Mouse (Mus musculus) left cerebral cortex, adult 9 months (tissue): Measurements from ENCODE around the gene Thap2.

Experiments used
- DNase-seq, 2 experiments: peaks; one replicate each; pipeline ENCODE4 v3.0.0; 2022; ENCODE audit warnings: low spot score in 2 of 2

The Thap2 gene

GRCm38 (mm10) chr10:115384221-115385017 is at the start of gene Thap2, which contains the start of gene Zfc3h1:
Gene Thap2 (minus strand): TSS chr10:115384443.
Gene Zfc3h1 (plus strand): TSS chr10:115384959.
- peak; percentile 95 to 98 for DNase-seq

DNA sequence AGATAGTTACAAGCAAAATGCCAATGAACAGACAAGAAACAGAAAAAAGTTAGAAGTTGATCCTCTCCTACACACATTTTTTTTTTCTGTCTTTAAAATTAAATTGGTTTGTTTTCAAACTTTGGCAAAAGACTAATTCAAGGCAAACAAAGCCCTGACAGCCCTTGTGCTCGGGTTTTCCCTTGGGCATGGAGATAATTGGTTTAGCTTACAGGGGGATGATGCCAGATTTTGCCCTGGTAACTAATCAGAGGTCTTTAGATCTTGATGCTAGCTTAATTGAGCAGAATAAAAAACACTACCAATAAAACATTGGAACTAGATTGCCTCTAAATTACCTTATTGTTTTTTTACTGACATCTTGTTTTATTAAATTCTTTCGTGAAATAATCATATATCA is 41.1 kb upstream of the Thap2 start:
- no peak for DNase-seq

- no peak for DNase-seq
Measured at GRCm38 (mm10) chr10:115421976-115422375, 37.7 kb upstream of the Thap2 start.

DNA sequence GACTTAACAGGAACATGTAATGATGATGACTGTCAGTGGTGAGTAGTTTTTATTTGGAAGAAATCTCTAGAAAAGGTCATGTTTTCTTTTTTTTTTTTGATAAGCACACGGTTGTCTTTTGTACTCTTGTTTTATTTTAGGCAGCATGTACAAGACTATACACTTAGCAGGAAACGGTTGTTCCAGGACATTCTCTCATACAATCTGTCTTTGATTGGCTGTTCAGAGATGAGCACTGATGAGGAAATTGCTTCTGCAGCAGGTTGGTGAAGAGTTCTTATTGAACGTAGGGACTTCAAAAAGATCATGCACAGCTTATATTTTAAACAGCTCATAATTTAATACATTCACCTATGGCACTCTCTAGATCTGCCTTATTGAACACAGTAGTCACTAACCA is 29.8 kb upstream of the Thap2 start:
- no peak for DNase-seq

- no peak for DNase-seq
Measured at GRCm38 (mm10) chr10:115413496-115413895, 29.3 kb upstream of the Thap2 start.

DNA sequence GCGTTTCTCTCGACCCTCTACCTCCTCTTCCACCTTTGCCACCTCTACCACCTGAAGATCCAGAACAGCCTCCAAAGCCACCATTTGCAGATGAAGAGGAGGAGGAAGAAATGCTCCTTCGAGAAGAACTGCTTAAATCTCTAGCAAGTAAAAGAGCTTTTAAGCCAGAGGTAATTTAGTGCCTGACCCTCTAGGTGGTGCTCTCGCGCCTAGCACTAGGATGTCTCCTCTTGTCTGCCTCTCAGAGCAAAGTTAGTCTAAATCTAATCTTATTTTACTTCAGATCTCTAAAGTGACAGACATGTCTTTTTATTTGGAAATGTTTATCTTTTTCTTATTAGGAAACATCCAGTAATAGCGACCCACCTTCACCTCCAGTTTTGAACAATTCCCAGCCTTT is 22.1 kb upstream of the Thap2 start:
- DNase-seq = peak in 1 of 2 experiments; percentile 58

DNA sequence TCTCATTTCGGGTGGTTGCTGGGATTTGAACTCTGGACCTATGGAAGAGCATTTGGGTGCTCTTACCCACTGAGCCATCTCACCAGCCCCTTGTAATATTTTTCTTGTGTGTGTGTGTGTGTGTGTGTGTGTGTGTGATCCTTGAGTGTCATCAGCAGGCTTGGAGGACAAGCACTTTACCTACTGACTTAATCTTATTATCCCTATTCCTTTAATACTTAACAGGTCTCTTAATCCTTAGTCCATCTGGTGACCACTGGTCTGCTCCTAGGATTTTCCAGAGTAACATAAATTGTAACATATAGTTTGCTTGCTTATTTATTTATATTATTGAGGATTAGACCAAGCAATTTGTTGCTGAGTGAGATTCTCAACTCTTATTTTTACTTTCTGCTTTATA is 7.7 kb upstream of the Thap2 start:
- no peak for DNase-seq

DNA sequence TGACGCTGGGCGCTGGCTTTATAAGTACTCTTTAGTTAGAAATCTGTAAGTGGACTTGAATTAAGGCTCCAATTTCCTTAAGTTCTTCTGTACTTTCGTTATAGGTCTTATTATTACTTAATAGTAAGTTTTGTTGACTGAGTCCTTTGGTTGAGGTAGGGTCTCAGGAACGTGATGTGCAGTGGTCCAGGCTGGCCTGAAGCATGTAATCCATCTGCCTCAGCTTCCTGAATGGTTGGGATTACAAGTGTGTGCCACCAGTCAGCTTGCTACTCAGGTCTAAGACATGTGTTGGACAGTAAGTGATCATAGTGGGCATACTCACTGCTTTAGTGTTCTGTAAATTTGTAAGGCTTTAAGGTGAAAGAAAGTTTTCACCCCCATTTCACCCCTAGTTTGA is 6.8 kb upstream of the Thap2 start:
- no peak for DNase-seq

GRCm38 (mm10) chr10:115387891-115388290 is 3.6 kb upstream of the Thap2 start:
- no peak for DNase-seq

- DNase-seq = peak in 1 of 2 experiments; percentile 34
Measured at GRCm38 (mm10) chr10:115385018-115386002, 1.1 kb upstream of the Thap2 start.

DNA sequence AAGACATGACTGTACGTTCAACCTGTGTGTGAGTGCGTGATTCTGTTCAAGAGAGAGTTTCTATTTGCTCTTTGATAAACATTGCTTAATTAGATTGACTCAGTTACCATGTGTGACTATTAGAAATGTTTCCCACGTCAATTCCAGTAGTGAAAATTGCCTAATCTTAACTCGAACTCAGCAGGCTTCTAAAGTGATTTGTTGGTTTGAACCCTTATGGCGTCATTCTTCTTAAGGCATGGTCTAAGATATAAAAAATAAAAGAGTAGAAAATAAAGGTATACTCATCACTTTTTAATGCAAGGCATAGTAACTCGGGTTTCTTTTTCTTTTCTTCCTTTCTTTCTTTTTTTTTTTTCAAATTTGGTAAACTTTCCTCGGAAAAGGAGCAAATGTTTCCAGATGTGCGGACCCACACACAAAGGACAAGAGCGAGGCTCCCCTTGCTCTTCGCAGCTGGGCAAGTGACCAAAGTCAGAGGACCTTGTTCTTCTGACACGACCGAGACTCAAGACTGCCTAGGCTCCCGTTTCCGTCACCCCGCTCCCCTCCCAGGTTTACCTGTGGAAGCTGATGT is 511 bp downstream of the Thap2 start:
- DNase-seq = no peak

DNA sequence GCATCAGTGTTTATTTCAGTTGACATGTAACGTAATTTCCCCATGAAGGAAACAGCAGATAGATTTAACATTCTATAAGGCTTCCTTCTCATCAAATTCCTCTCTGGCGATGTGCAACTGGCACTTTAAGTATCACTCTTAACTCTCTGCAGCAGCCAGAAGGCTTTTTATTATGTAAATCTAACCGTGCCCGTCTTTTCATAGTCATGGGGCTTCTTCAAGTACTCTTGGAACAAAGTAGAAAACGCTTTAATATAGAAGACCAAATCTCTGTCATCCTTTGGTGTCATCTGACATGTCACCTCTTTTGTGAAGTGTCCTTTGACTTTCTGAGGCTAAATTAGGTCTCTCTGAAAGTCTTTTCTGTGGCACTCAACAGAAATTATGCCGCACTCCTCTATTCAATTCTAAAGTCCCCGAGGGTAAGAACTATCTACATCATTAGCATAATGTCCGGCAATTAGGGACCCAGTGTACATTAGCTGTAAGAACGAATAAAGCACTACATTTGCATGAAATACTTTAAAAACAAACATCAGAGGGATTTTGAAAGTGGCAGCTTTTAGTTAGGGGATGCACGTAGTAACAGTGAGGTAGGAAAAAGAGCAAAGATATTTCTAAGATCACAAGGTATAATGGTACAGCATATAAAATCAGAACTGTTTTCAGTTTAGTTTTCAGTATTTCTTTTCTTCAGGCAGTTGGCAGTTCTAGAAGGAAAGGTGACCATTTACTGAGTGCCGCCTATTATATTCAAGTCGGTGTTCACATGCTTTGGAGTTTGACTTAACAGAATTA is 1.2 kb downstream of the Thap2 start:
- DNase-seq = no peak

- DNase-seq = no peak
Measured at GRCm38 (mm10) chr10:115381506-115382084, 2.6 kb downstream of the Thap2 start.

DNA sequence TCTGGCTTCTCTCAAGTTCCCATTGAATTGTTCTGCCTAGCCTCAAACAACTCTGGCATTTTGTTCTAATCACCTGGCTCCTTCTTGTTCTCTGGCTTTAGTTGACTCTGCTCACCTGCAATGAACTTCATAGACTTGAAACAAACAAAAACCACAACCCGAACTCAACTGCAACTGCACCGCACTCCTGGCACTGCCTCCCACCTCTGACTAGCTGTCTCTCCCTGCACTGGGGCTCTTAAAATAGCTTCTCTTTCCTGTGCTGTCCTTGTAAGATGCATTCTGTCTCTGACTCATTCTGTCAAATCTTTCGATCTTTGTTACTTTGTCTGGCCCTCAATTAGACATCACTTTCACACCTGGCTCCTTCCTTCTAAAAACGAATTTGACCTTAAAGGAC is 21.1 kb downstream of the Thap2 start:
- DNase-seq = peak in 1 of 2 experiments; percentile 11

GRCm38 (mm10) chr10:115362623-115362964 is 21.6 kb downstream of the Thap2 start:
- no peak for DNase-seq

- DNase-seq = peak; percentile 89 to 94
Measured at GRCm38 (mm10) chr10:115361840-115362622, 22.2 kb downstream of the Thap2 start, which contains the start of gene Tmem19. Gene Tmem19 (minus strand): TSS chr10:115362501.

DNA sequence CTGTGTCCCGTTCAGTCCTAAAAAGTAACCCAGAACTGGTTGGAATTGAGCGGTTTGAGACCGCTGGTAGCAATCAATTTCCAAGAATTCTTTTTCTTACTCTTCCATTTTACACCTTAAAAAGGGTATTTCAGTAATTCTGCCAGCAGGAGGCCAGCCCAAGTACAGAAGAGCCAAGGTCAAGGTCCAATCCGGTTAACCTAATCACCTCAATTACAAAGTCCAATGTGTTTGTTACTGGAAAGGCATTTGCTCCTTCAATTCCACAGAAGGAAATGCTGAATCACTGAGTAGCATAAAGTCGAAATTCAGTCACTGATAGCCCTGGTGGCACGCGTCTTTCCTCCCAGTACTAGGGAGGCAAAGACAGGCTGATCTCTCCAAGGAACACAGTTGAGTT is 25.2 kb downstream of the Thap2 start:
- no peak for DNase-seq

- no peak for DNase-seq
Measured at GRCm38 (mm10) chr10:115358216-115358919, 25.9 kb downstream of the Thap2 start.

GRCm38 (mm10) chr10:115356106-115356505 is 28.1 kb downstream of the Thap2 start:
- DNase-seq = no peak

GRCm38 (mm10) chr10:115355016-115355415 is 29.2 kb downstream of the Thap2 start:
- no peak for DNase-seq
